Mouse (Mus musculus) midbrain, postnatal 0 days (tissue): ENCODE results near the gene Arrdc5. TPM values are rescaled to one million over a fixed set of nuclear protein-coding genes. Genes with fewer than 3 reads are reported as not detected.

Experiments
- ATAC-seq: fragments of 200-750 bp; cut with Nextera tagmentation; 2 replicates; pipeline ENCODE4 v1.8.0; 2017; ENCODE audit warnings: moderate number of reproducible peaks, mild to moderate bottlenecking, moderate TSS enrichment, moderate library complexity; ENCODE audit not compliant: low FRiP score
- DNase-seq: peaks from one replicate; pipeline ENCODE4 v3.0.0-alpha.2; 2015; ENCODE audit warnings: low spot score
- H3K27ac ChIP-seq: fragments of 300-500 bp; sonication (generic); 2 replicates; pipeline ENCODE4 v1.5.1; 2014; ENCODE audit warnings: low read depth, mild to moderate bottlenecking, low read length, mixed read lengths
- H3K27me3 ChIP-seq: fragments of 300-500 bp; sonication (generic); 2 replicates; pipeline ENCODE4 v1.6.1; 2014; ENCODE audit warnings: low read length, control low read depth, mixed read lengths; ENCODE audit not compliant: insufficient read depth
- H3K36me3 ChIP-seq: fragments of 300-500 bp; sonication (generic); 2 replicates; pipeline ENCODE4 v1.6.1; 2014; ENCODE audit warnings: low read length, control low read depth, mixed read lengths; ENCODE audit not compliant: insufficient read depth
- H3K4me1 ChIP-seq: fragments of 300-500 bp; sonication (generic); 2 replicates; pipeline ENCODE4 v1.6.1; 2014; ENCODE audit warnings: mild to moderate bottlenecking, control low read depth, antibody characterized with exemption, low read length, mixed read lengths; ENCODE audit not compliant: insufficient read depth
- H3K4me2 ChIP-seq: fragments of 300-500 bp; sonication (generic); 2 replicates; pipeline ENCODE4 v1.6.1; 2014; ENCODE audit warnings: low read depth, mild to moderate bottlenecking, low read length, mixed read lengths; ENCODE audit not compliant: poor library complexity, severe bottlenecking
- H3K4me3 ChIP-seq: fragments of 300-500 bp; sonication (generic); 2 replicates; pipeline ENCODE4 v1.5.1; 2014; ENCODE audit warnings: low read depth, mild to moderate bottlenecking, low read length, moderate library complexity
- H3K9ac ChIP-seq: fragments of 300-500 bp; sonication (generic); replicated peaks from 2 replicates; pipeline ENCODE4 v1.6.1; 2014; ENCODE audit warnings: mild to moderate bottlenecking, low read length, moderate library complexity, mixed read lengths; ENCODE audit not compliant: poor library complexity, severe bottlenecking
- H3K9me3 ChIP-seq: fragments of 300-500 bp; sonication (generic); 2 replicates; pipeline ENCODE4 v1.6.1; 2016; ENCODE audit warnings: low read length, control low read depth
- CTCF ChIP-seq: IDR thresholded peaks from 2 replicates; pipeline ENCODE4 v1.5.1; 2016; ENCODE audit warnings: antibody characterized with exemption, mild to moderate bottlenecking
- WGBS: fragments of 180-500 bp; shearing (Covaris S2); extraction: QIAGEN DNeasy Blood & Tissue Kit; methylation state at CpG from one replicate; pipeline ENCODE4 v1.1.7; 2014; 5-methylcytosine and 5-hydroxymethylcytosine counted together
- polyA plus RNA-seq: library from polyadenylated mRNA; unstranded; fragments of >200 nt; fragmentation: Nextera tagmentation; extraction: Ambion mirVana; gene quantifications from 2 replicates; pipeline ENCODE4 v1.2.1, GENCODE M21; 2015
- total RNA-seq: library from RNA; depleted of rRNA; stranded (reverse); fragments of >200 nt; gene quantifications from 2 replicates; pipeline ENCODE4 v1.2.3, GENCODE M21; 2014

Arrdc5 gene
- total and polyA plus RNA-seq, 2 experiments from 2014 or later, result not detected

GRCm38 (mm10) chr17:56338909-56339308 is 38.8 kb upstream of the Arrdc5 start:
- Histone ChIP-seq H3K4me1 (no peaks in the 10 kb centered on the region), H3K36me3 (0 out of 2 replicates have a peak, but pooled peaks cover 2% of the 10 kb centered on the region), H3K27ac (no peak overlapping the region), H3K27me3 (no peaks in the 10 kb centered on the region), H3K4me2 (no peak overlapping the region), H3K4me3 (no peak overlapping the region), H3K9ac (no peak overlapping the region), H3K9me3 (no peaks in the 10 kb centered on the region)
- no peak for DNase-seq
- ATAC-seq, result no peak
- WGBS, result 56% methylated on average over 4 of the region's 4 CpGs
- peak; percentile 56 for TF ChIP-seq CTCF

DNA sequence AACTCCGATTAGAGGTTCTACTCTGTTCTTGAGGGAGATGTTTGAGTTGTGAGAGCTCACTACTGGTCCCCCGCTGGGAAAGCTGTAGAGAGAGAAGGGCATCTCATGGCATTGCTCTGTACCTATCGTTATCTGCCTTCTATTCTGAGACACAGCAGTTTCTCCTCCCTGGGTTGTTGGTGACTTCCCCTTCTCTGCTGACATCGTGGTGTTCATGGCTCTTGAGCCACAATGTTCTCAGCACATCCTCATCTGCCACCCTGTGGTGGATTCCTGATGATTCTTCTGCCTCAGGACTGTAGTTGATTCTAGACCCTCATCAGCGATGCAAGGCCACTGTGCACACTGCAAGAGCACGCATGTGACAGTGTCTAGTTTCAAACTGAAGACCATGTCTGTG is 37.7 kb upstream of the Arrdc5 start:
- Histone ChIP-seq H3K36me3 (0 out of 2 replicates have a peak, but pooled peaks cover 2% of the 10 kb centered on the region), H3K27me3 (no peaks in the 10 kb centered on the region), H3K9ac (no peak overlapping the region), H3K27ac (no peak overlapping the region), H3K9me3 (no peaks in the 10 kb centered on the region), H3K4me1 (no peaks in the 10 kb centered on the region), H3K4me2 (no peak overlapping the region), H3K4me3 (no peak overlapping the region)
- ATAC-seq, result no peak
- WGBS, result 95% methylated on average over 6 of the region's 6 CpGs
- TF ChIP-seq CTCF, result peak; percentile 9; the same call in 1 of the 2 replicates
- DNase-seq, result no peak

DNA sequence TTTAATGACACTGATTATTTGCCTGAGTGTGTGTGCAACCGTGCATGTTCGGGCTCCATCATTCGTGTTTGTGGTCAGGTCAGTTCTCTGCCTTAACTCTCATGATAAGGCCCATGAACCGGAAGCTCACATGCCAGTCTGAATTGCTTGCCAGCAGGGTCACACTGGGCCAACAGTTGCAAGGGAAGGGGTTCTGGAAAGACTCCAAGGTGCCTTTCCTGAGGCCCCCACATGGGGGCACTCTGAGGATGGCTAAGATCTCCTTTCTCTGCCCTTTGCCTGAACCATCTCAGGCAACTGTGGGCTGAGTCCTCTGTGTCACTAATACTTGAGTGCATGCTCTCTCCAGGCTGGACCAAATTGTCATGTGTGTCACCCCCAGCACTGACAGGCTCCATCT is 37.1 kb upstream of the Arrdc5 start:
- Histone ChIP-seq H3K4me2 (no peak overlapping the region), H3K27me3 (no peaks in the 10 kb centered on the region), H3K27ac (no peak overlapping the region), H3K9me3 (no peaks in the 10 kb centered on the region), H3K4me1 (no peaks in the 10 kb centered on the region), H3K9ac (no peak overlapping the region; the same call in 1 of the 2 replicates), H3K4me3 (no peak overlapping the region), H3K36me3 (0 out of 2 replicates have a peak, but pooled peaks cover 2% of the 10 kb centered on the region)
- no peak for ATAC-seq
- WGBS, result 57% methylated on average over 4 of the region's 4 CpGs
- peak; percentile 61 for TF ChIP-seq CTCF
- DNase-seq, result peak; percentile 76

DNA sequence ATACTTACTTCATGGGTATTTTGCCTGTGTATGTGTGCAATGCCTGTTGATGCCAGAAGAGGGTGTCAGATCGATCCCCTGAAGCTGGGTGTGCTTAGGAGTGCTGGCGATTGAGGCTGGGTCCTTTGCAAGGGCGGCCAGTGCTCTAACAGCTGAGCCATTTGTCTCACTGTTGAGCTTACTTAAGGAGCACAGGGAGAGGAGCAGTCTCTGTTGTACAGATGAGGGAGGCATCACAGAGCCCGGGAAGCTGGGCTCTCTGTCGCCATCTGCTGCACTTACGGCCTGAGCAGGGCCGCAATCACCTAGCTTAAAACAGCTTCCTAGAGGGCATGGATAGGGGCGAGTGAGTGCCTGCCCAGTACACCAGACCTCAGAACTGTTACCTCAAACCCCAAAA is 32.9 kb upstream of the Arrdc5 start:
- H3K27me3 ChIP-seq, result no peaks in the 10 kb centered on the region
- no peak overlapping the region for H3K4me2 ChIP-seq
- H3K9me3 ChIP-seq, result no peaks in the 10 kb centered on the region
- no peak overlapping the region for H3K4me3 ChIP-seq
- no peak overlapping the region for H3K27ac ChIP-seq
- ATAC-seq (no peak), DNase-seq (peak; percentile 19)
- H3K9ac ChIP-seq, result no peak overlapping the region
- TF ChIP-seq CTCF, result peak; percentile 59
- WGBS, result 45% methylated on average over 8 of the region's 8 CpGs
- 0 out of 2 replicates have a peak, but pooled peaks cover 2% of the 10 kb centered on the region for H3K36me3 ChIP-seq
- H3K4me1 ChIP-seq, result peaks cover 8% of the 10 kb centered on the region

GRCm38 (mm10) chr17:56331256-56331655 is 31.2 kb upstream of the Arrdc5 start:
- Histone ChIP-seq H3K4me2 (no peak overlapping the region), H3K27me3 (no peaks in the 10 kb centered on the region), H3K9me3 (no peaks in the 10 kb centered on the region), H3K4me3 (no peak overlapping the region), H3K27ac (no peak overlapping the region), H3K36me3 (0 out of 2 replicates have a peak, but pooled peaks cover 2% of the 10 kb centered on the region), H3K9ac (no peak overlapping the region), H3K4me1 (peaks cover 14% of the 10 kb centered on the region)
- no peak for TF ChIP-seq CTCF
- peak; percentile 19 for DNase-seq
- no peak for ATAC-seq

DNA sequence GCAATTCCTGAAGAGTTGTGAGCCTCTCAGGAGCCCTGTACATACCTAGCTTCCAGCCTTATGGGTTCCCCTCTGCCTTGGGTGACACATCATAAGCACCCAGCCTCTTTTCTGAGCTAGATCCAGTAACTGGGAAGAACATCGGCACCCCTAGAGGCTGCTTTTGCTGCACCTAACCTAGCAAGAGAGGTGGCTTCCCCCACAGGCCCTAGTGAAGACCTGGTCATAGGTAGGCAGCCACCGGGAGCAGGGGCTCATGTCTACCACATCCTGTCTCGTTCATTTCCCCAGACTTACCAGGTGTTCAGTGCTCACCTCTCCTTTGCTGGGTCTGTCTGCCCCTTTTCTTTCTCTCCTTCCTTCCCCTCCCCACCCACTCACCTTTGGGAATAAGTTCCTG is 30.3 kb upstream of the Arrdc5 start:
- Histone ChIP-seq H3K27me3 (no peaks in the 10 kb centered on the region), H3K4me2 (no peak overlapping the region), H3K36me3 (0 out of 2 replicates have a peak, but pooled peaks cover 2% of the 10 kb centered on the region), H3K9me3 (no peaks in the 10 kb centered on the region), H3K4me3 (no peak overlapping the region), H3K4me1 (peaks cover 14% of the 10 kb centered on the region), H3K9ac (no peak overlapping the region), H3K27ac (no peak overlapping the region)
- no peak for TF ChIP-seq CTCF
- no peak for ATAC-seq
- 78% methylated on average over 3 of the region's 3 CpGs for WGBS
- DNase-seq, result no peak
